Mouse (Mus musculus): ENCODE results near the gene Olfr378. TPM values are rescaled to one million over a fixed set of nuclear protein-coding genes. Genes with fewer than 3 reads are reported as not detected.

The Olfr378 gene
- total RNA-seq (2022), result not detected

DNA sequence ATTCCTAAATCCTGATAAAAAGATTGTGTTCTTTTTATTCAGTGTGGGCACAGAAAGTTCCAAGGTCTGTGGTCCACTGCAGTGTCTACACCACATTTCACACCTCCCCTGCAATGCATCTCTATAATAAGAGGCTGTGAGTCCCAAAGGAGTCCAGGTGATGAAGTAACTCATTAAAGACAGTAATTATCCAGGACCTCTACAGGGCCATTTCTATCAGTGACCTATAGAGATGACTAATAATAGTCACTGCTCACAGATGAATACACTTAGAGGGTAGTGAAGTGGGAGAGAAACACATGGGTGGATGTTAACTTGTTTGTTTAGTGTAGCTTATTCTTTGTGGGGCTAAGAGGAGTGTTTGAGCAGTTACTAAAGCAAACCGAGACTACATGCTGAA is at the start of gene Olfr378:
Gene Olfr378 (minus strand): TSS at position 101 of the 400 bp plus-strand sequence.
- DNase-seq (ENCODE audit: low spot score in 2 of 2), result no peak

DNA sequence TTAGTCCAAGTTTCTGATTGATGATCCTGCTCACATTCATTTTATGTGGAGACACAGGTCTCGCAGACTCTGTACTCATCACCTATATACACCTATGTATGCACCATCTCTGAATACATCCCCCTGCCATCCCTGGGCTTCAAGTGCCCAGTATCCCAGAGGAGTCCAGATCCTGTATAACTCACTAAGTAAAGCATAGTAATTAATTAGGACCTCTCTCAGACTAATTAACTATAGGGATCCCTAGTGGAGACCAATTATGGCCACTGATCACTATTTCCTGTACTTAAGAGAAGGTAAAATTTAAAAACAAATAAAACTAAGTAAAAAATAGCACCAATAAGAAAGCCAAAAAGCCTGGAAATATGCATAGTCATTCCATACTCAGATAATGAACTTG is 29.1 kb upstream of the Olfr378 start, which contains the start of gene Olfr380:
Gene Olfr380 (minus strand): TSS at position 101 of the 400 bp plus-strand sequence.
- DNase-seq (ENCODE audit: low spot score in 2 of 2), result no peak

DNA sequence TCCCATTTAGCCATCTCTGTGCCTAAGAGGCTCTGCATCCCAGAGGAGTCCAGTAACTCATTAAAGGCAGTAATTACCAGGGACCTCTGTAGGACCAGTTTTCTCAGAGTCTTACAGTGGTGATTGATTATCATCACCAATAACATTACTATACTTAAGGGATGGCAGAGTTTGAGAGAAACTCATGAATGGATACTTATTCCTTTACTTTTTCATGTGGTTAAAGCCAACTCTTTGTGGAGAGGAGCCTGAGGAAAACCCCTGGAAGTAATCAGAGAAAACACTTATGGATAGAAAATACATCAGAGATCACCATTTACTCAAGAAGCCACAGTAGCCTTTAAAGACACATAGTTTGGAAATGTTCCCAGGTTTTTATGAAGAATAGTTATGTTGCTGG is 28.8 kb downstream of the Olfr378 start, which contains the start of gene Olfr1:
Gene Olfr1 (minus strand): TSS at position 101 of the 400 bp plus-strand sequence.
- DNase-seq (ENCODE audit: low spot score in 2 of 2), result no peak

DNA sequence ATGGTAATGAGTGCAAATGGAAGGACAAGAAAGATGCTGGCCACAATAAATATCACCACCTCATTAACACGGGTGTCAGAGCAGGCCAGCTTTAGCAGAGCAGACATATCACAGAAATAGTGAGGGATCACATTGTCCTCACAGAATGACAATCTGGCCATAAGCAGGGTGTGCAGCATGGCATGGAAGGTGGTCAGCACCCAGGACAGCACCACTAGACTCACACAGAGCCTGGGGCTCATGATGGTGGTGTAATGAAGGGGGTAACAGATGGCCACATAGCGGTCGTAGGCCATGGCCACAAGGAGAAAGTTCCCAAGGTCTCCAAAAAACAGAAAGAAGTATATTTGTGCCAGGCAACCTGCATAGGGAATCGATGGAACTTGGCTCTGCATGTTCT is 32.9 kb downstream of the Olfr378 start:
- DNase-seq (ENCODE audit: low spot score in 2 of 2), result no peak

Other genes with a start within 250 kb of the Olfr378 start
- 10 to 100 TPM; 17.2 to 24.7 (median 19.9) TPM for gene Ctns, start 229.4 kb downstream of the Olfr378 start, total RNA-seq (2022)
- gene Shpk, start 229.0 kb downstream of the Olfr378 start, total RNA-seq (2022), result 1 to 10 TPM; 3.2 to 4.1 (median 3.7) TPM
- gene Trpv1, start 194.2 kb downstream of the Olfr378 start, total RNA-seq (2022), result under 1 TPM in 1 of 4 experiments, not detected in 3; 0.16 TPM
- gene Trpv3, start 161.1 kb downstream of the Olfr378 start, total RNA-seq (2022), result under 1 TPM; 0.43 to 0.59 (median 0.47) TPM
- 10 to 100 TPM; 20.9 to 29.6 (median 25.7) TPM for gene Aspa, start 98.9 kb downstream of the Olfr378 start, total RNA-seq (2022)
- not detected for gene Gm49340, start 98.7 kb downstream of the Olfr378 start, total RNA-seq (2022)
- gene Spata22, start 98.7 kb downstream of the Olfr378 start, total RNA-seq (2022), result not detected
- not detected for gene Olfr20, start 77.7 kb downstream of the Olfr378 start, total RNA-seq (2022)
- not detected for gene Olfr376, start 57.2 kb downstream of the Olfr378 start, total RNA-seq (2022)
- gene Olfr1, start 28.9 kb downstream of the Olfr378 start, total RNA-seq (2022), result not detected
- not detected for gene Olfr380, start 29.0 kb upstream of the Olfr378 start, total RNA-seq (2022)
- not detected for gene Olfr381, start 63.1 kb upstream of the Olfr378 start, total RNA-seq (2022)
- gene Olfr382, start 88.7 kb upstream of the Olfr378 start, total RNA-seq (2022), result not detected
- gene Olfr385, start 164.5 kb upstream of the Olfr378 start, total RNA-seq (2022), result not detected
- not detected for gene Olfr384, start 170.1 kb upstream of the Olfr378 start, total RNA-seq (2022)

Measured in left cerebral cortex, adult 8-10 months (tissue).